Mouse (Mus musculus) limb, embryonic 10.5 days (tissue): ENCODE results near the gene Ccdc187. TPM values are rescaled to one million over a fixed set of nuclear protein-coding genes. Genes with fewer than 3 reads are reported as not detected.

Experiments
- DNase-seq: peaks from one replicate; pipeline ENCODE4 v3.0.0-alpha.2; 2017; ENCODE audit warnings: low spot score
- H3K27ac ChIP-seq: fragments of 300-500 bp; sonication (generic); 2 replicates; pipeline ENCODE4 v1.5.1; 2016; ENCODE audit warnings: mild to moderate bottlenecking
- H3K27me3 ChIP-seq: fragments of 300-500 bp; sonication (generic); 2 replicates; pipeline ENCODE4 v1.6.1; 2016; ENCODE audit warnings: low read depth, mild to moderate bottlenecking; ENCODE audit not compliant: poor library complexity, severe bottlenecking
- H3K36me3 ChIP-seq: fragments of 300-500 bp; sonication (generic); 2 replicates; pipeline ENCODE4 v1.6.1; 2016; ENCODE audit warnings: mild to moderate bottlenecking, moderate library complexity
- H3K4me1 ChIP-seq: fragments of 300-500 bp; sonication (generic); 2 replicates; pipeline ENCODE4 v1.6.1; 2016
- H3K4me3 ChIP-seq: fragments of 300-500 bp; sonication (generic); 2 replicates; pipeline ENCODE4 v1.5.1; 2016; ENCODE audit warnings: mild to moderate bottlenecking, moderate library complexity
- H3K9me3 ChIP-seq: fragments of 300-500 bp; sonication (generic); replicated peaks from 2 replicates; pipeline ENCODE4 v1.6.1; 2016; ENCODE audit warnings: mild to moderate bottlenecking
- WGBS: fragments of 180-500 bp; shearing (Covaris S2); methylation state at CpG from one replicate; pipeline ENCODE4 v1.1.7; 2016; 5-methylcytosine and 5-hydroxymethylcytosine counted together
- polyA plus RNA-seq: library from polyadenylated mRNA; unstranded; fragments of >200 nt; fragmentation: Nextera tagmentation; extraction: Ambion mirVana; gene quantifications from 2 replicates; pipeline ENCODE4 v1.2.1, GENCODE M21; 2016

Gene Ccdc187
- 0.01 TPM in 1 of 2 replicates, not detected in the other for polyA plus RNA-seq

DNA sequence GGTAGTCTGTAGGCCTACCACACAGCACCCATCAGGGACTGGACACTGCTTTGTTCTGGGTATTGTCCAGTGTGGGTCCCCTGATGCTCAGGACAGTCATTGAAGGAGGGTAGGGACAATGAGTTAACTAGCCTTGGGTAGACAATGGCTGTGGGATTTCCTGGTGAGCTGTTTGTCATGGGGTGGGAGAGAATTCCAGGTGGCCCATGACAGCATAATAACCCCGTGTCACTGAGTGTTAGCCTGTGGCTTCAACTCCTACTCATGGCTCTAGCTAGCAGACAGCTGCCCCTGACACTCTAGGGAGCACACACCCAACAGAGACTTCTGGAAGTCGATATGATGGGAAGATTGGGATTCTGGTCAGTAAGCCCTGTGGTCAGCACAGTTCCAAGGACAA, at the start of gene Ccdc187:
Gene Ccdc187 (minus strand): TSS at position 101 of the 400 bp plus-strand sequence.
- DNase-seq, result no peak
- H3K27ac ChIP-seq, result no peak within 1 kb of the TSS
- H3K4me3 ChIP-seq, result no peak within 1 kb of the TSS
- WGBS, result 74% methylated on average over 2 of the region's 2 CpGs
- H3K4me1 ChIP-seq, result peaks cover 25% of the 10 kb centered on the region
- H3K27me3 ChIP-seq, result peaks cover 14% of the 10 kb centered on the region
- no peaks in the 10 kb centered on the region for H3K9me3 ChIP-seq
- no peaks in the 10 kb centered on the region for H3K36me3 ChIP-seq

DNA sequence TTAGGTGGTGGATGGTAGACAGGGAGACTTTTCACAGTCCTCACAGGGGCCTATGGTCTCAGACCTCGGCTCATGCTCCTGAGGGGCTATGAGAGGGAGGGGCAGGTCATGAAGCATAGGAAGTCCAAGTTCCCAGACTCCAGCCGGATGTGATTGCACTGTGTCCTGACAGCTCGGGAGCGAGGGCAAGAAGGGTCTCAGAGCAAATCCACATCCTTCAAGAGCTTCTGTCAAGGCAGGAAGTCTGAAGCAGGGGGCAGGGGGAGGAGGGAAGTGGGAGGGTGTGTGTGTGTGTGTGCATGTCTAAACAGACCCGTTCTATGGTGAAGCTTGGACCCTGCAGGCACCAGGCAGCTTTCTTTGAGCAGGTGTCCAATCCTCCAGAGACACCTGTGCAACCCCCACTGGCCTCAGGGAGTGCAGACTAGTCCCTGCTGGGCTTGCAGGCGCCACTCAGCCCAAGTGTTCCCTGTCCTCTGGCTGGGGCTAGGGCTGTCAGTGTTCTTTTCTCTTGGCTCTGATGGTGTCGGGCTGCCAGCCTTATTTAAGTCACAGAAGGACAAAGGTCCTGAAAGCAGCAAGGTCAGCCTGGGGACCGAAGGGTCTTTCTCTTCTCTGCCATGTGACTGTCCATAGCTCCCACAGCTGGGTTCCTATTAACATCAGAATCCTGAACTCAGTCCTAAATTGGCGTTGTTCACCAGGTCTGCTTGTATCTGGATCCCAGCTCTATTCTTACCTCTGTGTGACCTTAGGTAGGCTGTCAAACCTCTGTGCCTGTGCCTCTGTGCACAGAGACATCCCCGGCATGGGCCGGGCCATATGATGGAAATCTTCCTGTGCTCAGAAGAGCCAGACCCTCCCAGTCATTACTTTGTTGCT, 48.5 kb upstream of the Ccdc187 start:
- Histone ChIP-seq H3K27me3 (no peaks in the 10 kb centered on the region), H3K4me1 (peaks cover 3% of the 10 kb centered on the region; the same call in 1 of the 2 replicates), H3K27ac (no peak overlapping the region), H3K36me3 (peaks cover 96% of the 10 kb centered on the region), H3K9me3 (no peaks in the 10 kb centered on the region), H3K4me3 (no peak overlapping the region)
- no peak for DNase-seq
- 79% methylated on average over 11 of the region's 11 CpGs for WGBS

DNA sequence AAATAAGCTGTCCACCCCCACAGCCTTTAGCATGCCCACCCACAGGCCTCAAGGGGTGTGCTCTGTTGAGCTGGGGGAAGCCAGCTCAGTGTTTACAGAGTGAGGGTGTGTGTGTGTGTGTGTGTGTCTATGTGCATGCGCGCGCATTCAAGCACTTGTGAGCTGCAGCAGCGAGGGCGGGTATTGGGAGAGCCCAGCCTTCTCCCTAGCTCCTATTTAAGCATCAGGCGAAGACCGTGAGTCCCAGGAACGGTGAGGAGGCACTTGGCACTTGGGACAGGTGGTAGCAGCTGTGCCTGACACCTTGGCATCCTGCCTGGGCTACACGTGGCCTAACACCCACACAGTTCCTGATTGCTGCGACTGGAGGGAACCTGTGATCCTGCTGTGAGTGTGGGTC, 47.7 kb upstream of the Ccdc187 start:
- no peak for DNase-seq
- H3K9me3 ChIP-seq, result no peaks in the 10 kb centered on the region
- H3K4me3 ChIP-seq, result no peak overlapping the region
- no peak overlapping the region; the same call in 1 of the 2 replicates for H3K27ac ChIP-seq
- no peaks in the 10 kb centered on the region; the same call in 1 of the 2 replicates for H3K4me1 ChIP-seq
- H3K36me3 ChIP-seq, result peaks cover 88% of the 10 kb centered on the region
- 93% methylated on average over 10 of the region's 10 CpGs for WGBS
- no peaks in the 10 kb centered on the region for H3K27me3 ChIP-seq

DNA sequence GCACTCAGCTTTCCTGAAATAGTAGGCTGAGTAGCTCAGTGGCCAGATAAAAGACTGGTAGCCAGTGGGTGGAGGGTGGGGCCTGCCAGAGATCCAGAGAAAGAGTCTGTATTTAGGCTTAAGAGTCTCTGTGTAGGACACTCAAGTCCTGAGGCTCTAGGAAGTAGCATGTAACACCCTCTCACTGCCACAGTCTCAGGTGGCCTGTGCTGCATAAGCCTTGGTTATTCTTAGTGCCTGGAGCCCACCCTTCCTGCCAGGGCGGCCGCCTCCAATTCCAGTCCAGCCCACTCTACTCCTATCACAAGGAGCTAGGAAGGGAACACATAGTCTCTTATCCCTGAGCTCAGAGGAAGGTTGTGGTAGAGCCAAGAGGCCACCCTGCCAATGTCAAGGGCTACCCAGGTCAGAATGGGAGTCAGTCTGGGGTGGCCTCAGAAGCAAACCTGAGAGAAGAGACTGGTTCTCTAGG, 47.2 kb upstream of the Ccdc187 start:
- Histone ChIP-seq H3K4me3 (no peak overlapping the region), H3K4me1 (no peaks in the 10 kb centered on the region), H3K36me3 (peaks cover 83% of the 10 kb centered on the region), H3K27me3 (no peaks in the 10 kb centered on the region), H3K9me3 (no peaks in the 10 kb centered on the region), H3K27ac (no peak overlapping the region)
- no peak for DNase-seq
- WGBS, result 91% methylated on average over 2 of the region's 2 CpGs

DNA sequence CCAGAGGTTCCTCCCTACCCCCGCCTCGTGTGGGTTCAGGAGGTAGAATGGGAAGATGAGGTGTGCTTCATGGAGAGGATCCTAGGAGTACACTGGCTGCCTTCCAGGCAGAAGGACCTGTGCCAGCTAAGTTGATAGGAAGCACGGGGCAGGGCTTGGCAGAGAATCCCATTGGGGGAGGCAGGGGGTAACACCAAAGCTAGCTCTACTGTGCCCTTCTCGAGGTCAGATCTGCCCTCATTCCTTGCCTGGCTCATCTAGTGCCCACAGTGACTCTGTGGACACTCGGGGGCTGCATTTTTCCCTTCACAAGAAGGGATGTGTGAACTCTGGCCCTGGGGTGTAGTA, 44.8 kb upstream of the Ccdc187 start:
- H3K36me3 ChIP-seq, result peaks cover 59% of the 10 kb centered on the region
- H3K27ac ChIP-seq, result no peak overlapping the region
- no peaks in the 10 kb centered on the region for H3K27me3 ChIP-seq
- H3K9me3 ChIP-seq, result no peaks in the 10 kb centered on the region
- DNase-seq, result no peak
- H3K4me3 ChIP-seq, result no peak overlapping the region
- H3K4me1 ChIP-seq, result no peaks in the 10 kb centered on the region
- 92% methylated on average over 5 of the region's 5 CpGs for WGBS

DNA sequence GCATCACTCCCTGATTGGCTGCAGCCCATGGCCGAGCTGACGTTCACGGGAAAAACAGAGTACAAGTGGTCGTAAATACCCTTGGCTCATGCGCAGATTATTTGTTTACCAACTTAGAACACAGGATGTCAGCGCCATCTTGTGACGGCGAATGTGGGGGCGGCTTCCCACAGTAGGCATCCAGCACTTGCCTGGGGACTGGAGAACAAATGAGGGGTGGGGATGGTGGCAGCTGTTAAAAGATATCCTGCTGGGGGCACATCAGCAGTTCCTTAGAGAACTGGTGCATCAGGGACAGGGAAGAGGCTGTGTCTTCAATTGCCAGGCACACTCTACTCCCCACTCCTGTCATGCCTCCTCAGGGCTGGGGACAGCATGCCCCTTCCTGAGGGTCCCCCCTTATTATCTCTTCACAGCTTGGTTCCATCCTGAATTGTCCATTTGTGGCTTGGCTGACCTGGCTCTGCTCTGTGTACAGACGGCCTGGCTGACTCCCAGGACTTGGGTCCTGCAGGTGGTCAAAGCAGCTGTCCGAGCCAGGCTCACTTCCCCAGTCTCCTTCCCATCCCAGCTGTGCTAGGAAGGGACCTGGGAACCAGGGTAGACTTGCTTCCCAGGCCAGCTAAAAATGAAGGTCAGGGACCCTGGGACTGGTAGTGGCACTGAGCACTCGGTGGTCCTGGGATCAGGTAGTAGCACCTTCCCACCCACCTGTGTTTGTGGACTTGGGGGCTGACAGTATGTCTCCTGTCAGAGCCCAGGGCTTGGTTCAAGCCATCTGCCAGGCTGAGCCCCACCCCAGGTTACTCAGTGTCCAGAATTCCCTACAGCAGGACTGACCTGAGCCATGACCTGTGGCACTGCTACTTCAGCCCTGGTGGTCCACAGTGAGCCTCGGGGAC, 44.2 kb upstream of the Ccdc187 start:
- H3K4me1 ChIP-seq, result no peaks in the 10 kb centered on the region
- no peaks in the 10 kb centered on the region for H3K27me3 ChIP-seq
- H3K27ac ChIP-seq, result no peak overlapping the region
- peaks cover 53% of the 10 kb centered on the region for H3K36me3 ChIP-seq
- no peak overlapping the region for H3K4me3 ChIP-seq
- no peaks in the 10 kb centered on the region for H3K9me3 ChIP-seq
- no peak for DNase-seq
- 87% methylated on average over 9 of the region's 13 CpGs for WGBS

DNA sequence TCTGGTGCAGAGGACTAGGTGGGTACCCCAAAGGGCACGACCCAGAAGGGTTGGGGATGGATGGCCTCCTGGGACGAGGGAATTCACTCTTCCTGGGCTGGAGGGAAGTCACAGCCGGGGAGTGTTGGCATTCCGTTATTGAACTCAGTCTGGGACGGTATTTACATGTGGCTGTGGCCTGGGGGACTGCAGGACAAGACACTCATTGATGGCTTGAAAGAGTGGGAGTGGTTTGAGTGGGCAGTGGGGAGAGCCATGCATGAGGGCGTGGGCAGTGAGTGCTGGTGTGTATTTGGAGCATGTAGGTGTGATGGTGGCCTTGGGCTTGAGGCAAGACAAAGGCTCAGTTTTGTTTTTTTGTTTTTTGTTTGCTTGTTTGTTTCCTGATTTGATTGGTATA, 36.3 kb upstream of the Ccdc187 start:
- Histone ChIP-seq H3K36me3 (peaks cover 69% of the 10 kb centered on the region), H3K27ac (no peak overlapping the region), H3K27me3 (no peaks in the 10 kb centered on the region), H3K9me3 (no peaks in the 10 kb centered on the region), H3K4me1 (no peaks in the 10 kb centered on the region), H3K4me3 (no peak overlapping the region)
- DNase-seq, result no peak
- 71% methylated on average over 6 of the region's 6 CpGs for WGBS

DNA sequence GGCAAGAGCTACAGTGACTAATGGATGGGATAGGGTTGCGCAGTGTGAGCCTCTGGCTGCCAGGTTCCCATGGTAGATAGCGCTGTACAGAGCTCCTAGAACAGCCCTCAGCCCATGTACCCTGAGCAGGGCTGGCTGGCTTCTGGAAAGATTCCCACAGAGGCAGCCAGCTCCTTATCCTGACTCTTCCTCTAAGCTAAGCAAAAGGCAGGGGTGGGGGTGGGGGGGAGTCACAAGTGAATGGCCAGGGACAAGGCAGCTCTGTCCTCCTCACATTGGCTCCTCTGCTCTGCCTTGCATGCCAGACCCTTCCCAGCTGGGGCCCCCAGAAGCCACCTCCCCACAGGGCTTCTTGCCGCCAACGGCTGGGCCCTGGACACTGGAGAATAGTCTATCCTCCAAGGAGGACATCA, 35.7 kb upstream of the Ccdc187 start:
- H3K9me3 ChIP-seq, result no peaks in the 10 kb centered on the region
- WGBS, result 94% methylated on average over 4 of the region's 4 CpGs
- H3K27ac ChIP-seq, result no peak overlapping the region
- H3K4me1 ChIP-seq, result no peaks in the 10 kb centered on the region
- DNase-seq, result no peak
- H3K36me3 ChIP-seq, result peaks cover 76% of the 10 kb centered on the region
- H3K27me3 ChIP-seq, result no peaks in the 10 kb centered on the region
- no peak overlapping the region for H3K4me3 ChIP-seq

DNA sequence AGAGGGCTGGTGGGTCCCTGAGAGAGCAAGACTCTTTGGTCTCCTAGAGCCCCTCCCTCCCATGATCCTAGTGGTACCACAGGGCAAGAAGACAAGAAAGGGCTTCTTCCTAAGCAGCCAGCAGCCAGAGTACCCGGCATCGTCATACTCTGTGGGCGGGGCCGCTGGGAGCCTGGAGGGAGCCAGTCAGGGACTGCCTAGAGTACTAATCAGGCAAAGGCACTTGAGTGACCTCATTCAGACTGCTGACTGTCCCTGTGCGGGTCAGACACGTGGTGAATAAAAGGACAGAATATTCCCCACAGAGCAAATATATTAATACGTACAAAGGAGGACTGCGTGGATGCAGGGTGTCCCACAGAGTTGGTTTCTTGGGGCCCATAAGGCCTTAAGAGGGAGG, 35.0 kb upstream of the Ccdc187 start:
- Histone ChIP-seq H3K4me3 (no peak overlapping the region), H3K4me1 (no peaks in the 10 kb centered on the region), H3K27ac (no peak overlapping the region), H3K9me3 (no peaks in the 10 kb centered on the region), H3K27me3 (no peaks in the 10 kb centered on the region), H3K36me3 (peaks cover 82% of the 10 kb centered on the region)
- 78% methylated on average over 8 of the region's 8 CpGs for WGBS
- DNase-seq, result no peak

DNA sequence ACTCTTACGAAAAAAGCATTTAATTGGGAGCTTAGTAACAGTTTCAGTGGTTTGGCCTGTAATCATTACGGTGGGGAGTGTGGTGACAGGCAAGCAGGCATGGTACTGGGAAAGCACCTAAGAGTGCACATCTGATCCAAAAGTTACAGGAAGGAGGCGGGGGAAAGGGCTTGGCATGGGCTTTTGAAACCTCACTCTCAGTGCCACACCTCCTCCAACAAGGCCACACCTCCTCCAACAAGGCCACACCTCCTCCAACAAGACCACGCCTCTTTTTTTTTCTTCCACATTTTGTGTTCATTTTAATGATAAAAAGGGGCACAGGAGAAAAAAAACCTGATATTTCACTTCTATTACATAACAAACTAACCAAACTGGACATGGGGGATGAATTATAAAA, 33.5 kb upstream of the Ccdc187 start:
- 91% methylated on average over 4 of the region's 4 CpGs for WGBS
- Histone ChIP-seq H3K9me3 (no peaks in the 10 kb centered on the region), H3K27ac (no peak overlapping the region), H3K27me3 (no peaks in the 10 kb centered on the region), H3K4me1 (no peaks in the 10 kb centered on the region), H3K36me3 (peaks cover 96% of the 10 kb centered on the region), H3K4me3 (no peak overlapping the region)
- DNase-seq, result no peak

DNA sequence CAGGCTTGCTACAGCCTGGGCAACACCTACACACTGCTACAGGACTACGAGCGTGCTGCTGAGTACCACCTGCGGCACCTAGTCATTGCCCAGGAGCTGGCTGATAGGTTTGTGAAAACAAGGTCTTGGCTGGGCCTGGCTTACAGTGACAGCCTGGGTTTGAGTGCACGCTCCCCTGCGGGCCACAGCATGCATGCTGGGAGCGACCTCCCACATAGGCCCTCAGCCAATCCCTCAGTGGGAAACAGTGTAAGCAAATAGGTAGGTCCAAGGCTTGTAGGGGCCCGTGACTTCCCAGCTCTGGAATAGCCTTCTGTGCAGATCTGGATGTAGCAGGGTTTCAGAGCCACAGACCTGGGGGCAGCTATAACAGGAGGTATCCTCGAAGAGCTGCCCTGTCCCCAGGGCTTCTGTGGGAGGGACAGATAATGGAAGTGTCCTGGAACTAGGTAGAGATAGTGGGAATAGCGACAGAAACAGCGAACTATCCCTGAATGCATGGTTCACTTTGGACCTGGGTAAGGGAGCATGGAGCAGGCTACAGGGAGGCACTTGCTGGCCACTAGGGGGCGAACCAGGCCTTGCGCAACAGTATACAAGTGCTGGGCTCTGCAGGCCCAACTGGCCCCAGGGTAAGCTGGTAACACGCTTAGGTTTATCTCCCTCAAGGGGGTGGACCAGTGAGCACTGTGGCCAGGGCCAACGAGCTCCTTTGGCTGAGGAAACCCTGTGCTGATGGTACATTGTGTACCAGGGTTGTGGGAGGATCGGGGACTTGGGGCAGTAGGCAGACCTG, 31.2 kb upstream of the Ccdc187 start:
- Histone ChIP-seq H3K4me1 (no peaks in the 10 kb centered on the region), H3K27me3 (no peaks in the 10 kb centered on the region), H3K9me3 (no peaks in the 10 kb centered on the region), H3K4me3 (no peak overlapping the region), H3K27ac (0 out of 2 replicates have a peak overlapping the region, but pooled peaks have one; percentile 30), H3K36me3 (peaks cover 96% of the 10 kb centered on the region)
- DNase-seq, result peak; percentile 81
- 69% methylated on average over 15 of the region's 15 CpGs for WGBS

DNA sequence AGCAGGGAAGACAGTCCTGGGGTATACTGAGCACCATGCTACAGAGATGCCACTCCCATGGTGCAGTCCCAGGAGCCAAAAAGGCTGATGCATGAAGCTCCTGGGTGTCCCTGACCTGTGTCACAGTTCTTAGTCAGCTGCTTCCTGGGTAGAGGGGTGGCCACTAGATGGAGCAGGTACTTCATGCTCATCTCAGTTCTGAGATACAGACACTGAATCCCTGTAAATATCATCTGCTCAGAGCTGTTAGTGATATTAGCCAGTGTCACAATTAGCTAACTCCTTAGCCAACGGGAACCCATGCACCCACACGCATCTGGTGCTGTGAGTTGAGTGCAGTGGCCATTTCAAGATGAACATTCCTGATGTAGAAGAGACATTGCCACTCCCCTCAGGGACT, 30.6 kb upstream of the Ccdc187 start:
- 60% methylated on average over 2 of the region's 2 CpGs for WGBS
- Histone ChIP-seq H3K4me3 (no peak overlapping the region), H3K36me3 (peaks cover 96% of the 10 kb centered on the region), H3K9me3 (no peaks in the 10 kb centered on the region), H3K4me1 (no peaks in the 10 kb centered on the region), H3K27ac (no peak overlapping the region), H3K27me3 (no peaks in the 10 kb centered on the region)
- DNase-seq, result no peak
